Mouse (Mus musculus): Measurements from ENCODE around the gene Nfic. TPM values are rescaled to one million over a fixed set of nuclear protein-coding genes. Genes with fewer than 3 reads are reported as not detected.

Gene Nfic
- polyA plus RNA-seq, 1 experiment, result 31.8 TPM

- H3K27ac ChIP-seq (ENCODE audit: insufficient read depth, low read depth, low read length), result no peak overlapping the region
- no peak for TF ChIP-seq POLR2A (IDR thresholded peaks at IDR 0.05; ENCODE audit: borderline replicate concordance, low read depth, low read length)
- no peak for TF ChIP-seq CTCF (IDR thresholded peaks at IDR 0.05; ENCODE audit: low read depth, low read length)
- H3K4me3 ChIP-seq (ENCODE audit: insufficient read depth, low read length), result no peak overlapping the region
- no peaks in the 10 kb centered on the region for H3K4me1 ChIP-seq (ENCODE audit: control insufficient read depth, insufficient read depth, low read length)
Measured at GRCm38 (mm10) chr10:81486496-81486895, 31.1 kb upstream of the Nfic start.

- Histone ChIP-seq H3K4me3 (ENCODE audit: insufficient read depth, low read length) (no peak overlapping the region), H3K27ac (ENCODE audit: insufficient read depth, low read depth, low read length) (no peak overlapping the region), H3K4me1 (ENCODE audit: control insufficient read depth, insufficient read depth, low read length) (no peaks in the 10 kb centered on the region)
- TF ChIP-seq POLR2A (IDR thresholded peaks at IDR 0.05; ENCODE audit: borderline replicate concordance, low read depth, low read length) (no peak), CTCF (IDR thresholded peaks at IDR 0.05; ENCODE audit: low read depth, low read length) (no peak)
Measured at GRCm38 (mm10) chr10:81485479-81486018, 30.1 kb upstream of the Nfic start.

DNA sequence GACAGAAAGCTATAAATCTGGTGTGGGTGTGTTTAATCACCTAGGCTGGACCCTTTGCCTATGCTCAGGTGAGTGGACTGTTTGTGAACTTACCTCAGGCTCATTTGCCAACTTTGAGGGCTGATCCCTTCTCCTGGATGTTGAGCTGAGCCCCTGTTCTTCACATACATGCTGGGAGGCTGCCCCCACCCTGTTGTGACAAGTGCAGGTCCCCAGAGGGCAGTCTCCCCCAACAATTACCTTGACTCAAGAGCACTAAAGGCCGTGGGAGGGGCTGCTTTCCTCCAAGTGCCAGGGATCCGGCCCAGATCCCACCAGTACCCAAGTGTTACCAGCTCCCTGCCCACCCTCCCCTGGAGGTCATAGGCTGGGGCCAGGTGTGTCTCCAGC is 29.6 kb upstream of the Nfic start:
- Histone ChIP-seq H3K27ac (ENCODE audit: insufficient read depth, low read depth, low read length) (no peak overlapping the region), H3K4me3 (ENCODE audit: insufficient read depth, low read length) (no peak overlapping the region), H3K4me1 (ENCODE audit: control insufficient read depth, insufficient read depth, low read length) (no peaks in the 10 kb centered on the region)
- TF ChIP-seq CTCF (IDR thresholded peaks at IDR 0.05; ENCODE audit: low read depth, low read length) (no peak), POLR2A (IDR thresholded peaks at IDR 0.05; ENCODE audit: borderline replicate concordance, low read depth, low read length) (no peak)

DNA sequence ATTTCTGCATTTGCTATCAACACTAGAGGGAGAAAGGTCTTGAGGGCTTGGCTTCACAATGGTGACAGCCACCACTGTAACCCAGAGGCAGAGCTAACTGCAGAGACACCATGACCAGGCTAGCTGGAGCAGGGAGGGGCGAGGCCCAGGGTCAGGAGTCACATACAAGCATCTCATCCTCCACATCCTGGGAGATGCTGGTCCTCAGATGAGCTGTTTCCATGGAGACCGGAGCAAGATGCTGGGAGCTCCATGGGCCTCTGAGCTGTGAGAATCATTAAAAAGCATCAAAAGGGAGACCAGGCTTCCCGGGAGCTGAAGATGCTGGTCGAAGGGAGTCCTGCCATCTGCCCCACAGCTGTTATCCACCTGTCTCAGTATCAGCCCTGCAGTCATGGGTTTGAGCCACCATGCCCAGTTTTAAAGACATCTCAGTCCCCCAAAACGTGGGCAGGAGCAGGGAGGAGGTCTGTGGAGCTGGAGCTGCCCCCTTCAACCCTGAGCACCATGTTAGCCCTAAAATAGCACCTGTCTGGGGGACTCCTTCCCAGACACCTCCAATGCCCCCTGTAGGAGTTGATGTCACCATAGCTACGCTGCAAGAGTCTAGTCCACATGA is 29.1 kb upstream of the Nfic start:
- Histone ChIP-seq H3K4me3 (ENCODE audit: insufficient read depth, low read length) (no peak overlapping the region), H3K4me1 (ENCODE audit: control insufficient read depth, insufficient read depth, low read length) (no peaks in the 10 kb centered on the region), H3K27ac (ENCODE audit: insufficient read depth, low read depth, low read length) (no peak overlapping the region)
- no peak for TF ChIP-seq POLR2A (IDR thresholded peaks at IDR 0.05; ENCODE audit: borderline replicate concordance, low read depth, low read length)
- no peak for TF ChIP-seq CTCF (IDR thresholded peaks at IDR 0.05; ENCODE audit: low read depth, low read length)

DNA sequence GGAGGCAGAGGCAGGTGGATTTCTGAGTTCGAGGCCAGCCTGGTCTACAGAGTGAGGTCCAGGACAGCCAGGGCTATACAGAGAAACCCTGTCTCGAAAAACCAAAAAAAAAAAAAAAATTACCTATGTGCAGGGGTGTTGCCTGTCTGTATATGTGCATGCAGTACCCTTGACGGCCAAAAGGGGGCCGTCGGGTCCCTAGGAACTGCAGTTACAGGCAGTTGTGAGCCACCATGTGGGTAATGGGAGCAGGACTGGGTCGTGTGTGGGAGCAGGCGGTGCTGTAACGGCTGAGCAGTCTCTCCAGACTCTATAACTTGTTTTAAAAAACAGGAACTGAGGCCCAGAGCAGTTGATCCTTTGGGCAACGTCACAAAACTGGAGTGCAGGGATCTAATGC is 28.5 kb upstream of the Nfic start:
- TF ChIP-seq POLR2A (IDR thresholded peaks at IDR 0.05; ENCODE audit: borderline replicate concordance, low read depth, low read length), result no peak
- peak; percentile 49 for TF ChIP-seq CTCF (IDR thresholded peaks at IDR 0.05; ENCODE audit: low read depth, low read length)
- no peaks in the 10 kb centered on the region for H3K4me1 ChIP-seq (ENCODE audit: control insufficient read depth, insufficient read depth, low read length)
- no peak overlapping the region for H3K27ac ChIP-seq (ENCODE audit: insufficient read depth, low read depth, low read length)
- H3K4me3 ChIP-seq (ENCODE audit: insufficient read depth, low read length), result no peak overlapping the region

DNA sequence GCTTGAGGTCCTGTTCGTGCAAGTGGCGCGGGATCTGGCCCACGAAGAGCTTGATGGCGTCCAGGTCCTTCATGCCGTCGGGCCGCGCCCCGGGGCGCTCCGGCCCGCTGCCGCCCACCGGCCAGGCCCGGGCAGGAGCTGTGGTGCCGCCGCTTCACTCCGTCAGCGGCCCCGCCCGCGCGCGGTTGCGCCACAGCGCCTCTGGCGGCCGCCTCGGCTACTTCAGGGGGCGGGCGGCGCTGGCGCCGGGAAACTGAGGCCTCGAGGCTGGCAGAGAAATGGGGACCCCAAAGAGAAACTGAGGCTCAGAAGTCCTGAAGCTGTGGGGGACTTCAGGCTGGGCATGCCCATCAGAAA is 27.1 kb upstream of the Nfic start, which contains the start of gene Celf5:
Celf5 (minus strand) TSS at position 177 of the 357 bp plus-strand sequence.
- H3K27ac ChIP-seq (ENCODE audit: insufficient read depth, low read depth, low read length), result no peak within 1 kb of the TSS
- no peaks in the 10 kb centered on the region for H3K4me1 ChIP-seq (ENCODE audit: control insufficient read depth, insufficient read depth, low read length)
- peak within 1 kb of the TSS; percentile 61 for H3K4me3 ChIP-seq (ENCODE audit: insufficient read depth, low read length)
- TF ChIP-seq CTCF (IDR thresholded peaks at IDR 0.05; ENCODE audit: low read depth, low read length) (peak; percentile 60), POLR2A (IDR thresholded peaks at IDR 0.05; ENCODE audit: borderline replicate concordance, low read depth, low read length) (no peak)

DNA sequence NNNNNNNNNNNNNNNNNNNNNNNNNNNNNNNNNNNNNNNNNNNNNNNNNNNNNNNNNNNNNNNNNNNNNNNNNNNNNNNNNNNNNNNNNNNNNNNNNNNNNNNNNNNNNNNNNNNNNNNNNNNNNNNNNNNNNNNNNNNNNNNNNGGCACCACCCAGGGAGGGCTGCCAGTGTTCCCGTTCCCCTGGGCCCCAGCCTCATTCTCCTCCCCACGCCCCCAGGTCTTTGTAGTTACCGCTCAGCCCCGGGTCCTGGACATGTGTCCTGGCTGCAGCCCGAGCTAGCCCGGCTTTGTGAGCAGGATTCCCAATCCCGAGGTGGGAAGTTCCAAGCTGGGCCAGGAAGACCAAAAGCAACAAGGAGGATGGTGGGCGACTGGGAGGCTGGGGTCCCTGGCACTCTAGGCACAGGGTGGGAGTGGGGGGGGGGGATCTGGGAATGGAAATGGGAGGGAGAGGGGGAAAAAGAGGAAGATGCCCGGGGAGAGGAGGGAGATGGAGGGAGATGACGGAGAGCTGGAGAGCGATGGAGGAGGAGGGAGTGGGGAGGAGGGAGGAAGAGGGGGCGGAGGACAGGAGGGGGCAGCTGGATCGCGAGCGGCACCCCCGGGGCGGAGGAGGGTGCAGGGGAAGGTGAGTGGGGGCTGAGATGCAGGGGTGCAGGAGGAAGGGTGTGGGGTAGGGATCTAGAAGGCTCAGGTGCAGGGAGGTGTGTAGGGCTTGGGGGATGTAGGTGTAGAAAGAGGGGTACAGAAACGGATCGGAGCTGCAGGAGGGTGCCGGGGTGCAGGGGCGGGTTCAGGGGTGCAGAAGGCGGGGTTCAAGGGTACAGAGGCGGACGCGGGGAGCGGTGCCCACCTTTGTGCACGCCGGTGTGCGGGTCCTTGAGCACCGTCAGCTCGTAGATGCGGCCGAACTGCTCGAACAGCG is 26.4 kb upstream of the Nfic start:
- Histone ChIP-seq H3K4me3 (ENCODE audit: insufficient read depth, low read length) (peak overlapping the region; percentile 61), H3K27ac (ENCODE audit: insufficient read depth, low read depth, low read length) (no peak overlapping the region), H3K4me1 (ENCODE audit: control insufficient read depth, insufficient read depth, low read length) (no peaks in the 10 kb centered on the region)
- no peak for TF ChIP-seq CTCF (IDR thresholded peaks at IDR 0.05; ENCODE audit: low read depth, low read length)

DNA sequence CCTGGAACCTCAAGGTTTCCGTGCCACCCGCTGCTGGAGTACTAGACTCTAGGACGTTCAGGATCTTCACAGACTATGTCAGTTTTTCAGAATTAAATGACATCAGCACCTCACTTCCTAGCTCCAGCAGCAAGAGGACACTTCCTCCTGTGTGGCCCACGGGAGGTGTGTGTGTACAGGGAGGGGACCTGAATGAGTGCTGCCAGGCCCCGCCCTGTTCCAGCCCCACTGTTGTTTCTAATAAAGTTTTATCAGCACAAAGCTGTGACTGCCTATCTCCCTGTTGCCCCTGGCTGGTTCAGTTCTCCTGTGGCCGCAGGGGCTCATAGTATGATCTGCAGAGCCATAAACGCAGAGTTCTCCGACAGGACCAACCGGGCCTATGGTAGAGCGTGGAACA is 19.0 kb upstream of the Nfic start:
- H3K4me3 ChIP-seq (ENCODE audit: insufficient read depth, low read length), result no peak overlapping the region
- no peak overlapping the region for H3K27ac ChIP-seq (ENCODE audit: insufficient read depth, low read depth, low read length)
- TF ChIP-seq POLR2A (IDR thresholded peaks at IDR 0.05; ENCODE audit: borderline replicate concordance, low read depth, low read length) (no peak), CTCF (IDR thresholded peaks at IDR 0.05; ENCODE audit: low read depth, low read length) (no peak)
- no peaks in the 10 kb centered on the region for H3K4me1 ChIP-seq (ENCODE audit: control insufficient read depth, insufficient read depth, low read length)

- Histone ChIP-seq H3K4me3 (ENCODE audit: insufficient read depth, low read length) (no peak overlapping the region), H3K27ac (ENCODE audit: insufficient read depth, low read depth, low read length) (no peak overlapping the region), H3K4me1 (ENCODE audit: control insufficient read depth, insufficient read depth, low read length) (no peaks in the 10 kb centered on the region)
- TF ChIP-seq POLR2A (IDR thresholded peaks at IDR 0.05; ENCODE audit: borderline replicate concordance, low read depth, low read length) (no peak), CTCF (IDR thresholded peaks at IDR 0.05; ENCODE audit: low read depth, low read length) (no peak)
Measured at GRCm38 (mm10) chr10:81473003-81473451, 17.6 kb upstream of the Nfic start.
